Mouse (Mus musculus): ENCODE measurements around the gene Olfr688.

Gene Olfr688

DNA sequence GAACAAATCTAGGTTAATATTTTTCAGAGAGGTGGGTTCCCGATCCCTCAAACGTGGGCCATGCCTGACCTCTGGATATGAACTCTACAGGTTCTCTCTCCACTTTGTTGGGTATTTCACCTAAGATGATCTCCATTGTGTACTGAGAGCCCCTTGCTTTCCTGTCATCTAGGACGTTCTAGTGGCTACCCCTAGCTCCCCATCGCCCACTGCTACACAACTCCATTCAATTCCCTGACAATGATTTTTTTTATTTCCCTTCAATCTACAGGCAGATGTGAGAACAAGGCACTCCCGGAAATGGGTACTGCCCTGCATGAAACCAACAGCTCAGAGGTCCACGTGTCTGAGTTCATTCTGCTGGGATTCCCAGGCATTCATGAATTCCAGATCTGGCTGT, at the start of gene Olfr688:
TSS of gene Olfr688 (plus strand) at position 301 of the 400 bp plus-strand sequence.
- no peak for DNase-seq

GRCm38 (mm10) chr7:105247671-105248070, 40.2 kb upstream of the Olfr688 start:
- no peak for DNase-seq

- no peak for DNase-seq
Measured at GRCm38 (mm10) chr7:105248197-105248596, 39.7 kb upstream of the Olfr688 start.

GRCm38 (mm10) chr7:105256656-105257055, 31.2 kb upstream of the Olfr688 start:
- DNase-seq = no peak

- no peak for DNase-seq
Measured at GRCm38 (mm10) chr7:105272426-105272825, 15.5 kb upstream of the Olfr688 start.

DNA sequence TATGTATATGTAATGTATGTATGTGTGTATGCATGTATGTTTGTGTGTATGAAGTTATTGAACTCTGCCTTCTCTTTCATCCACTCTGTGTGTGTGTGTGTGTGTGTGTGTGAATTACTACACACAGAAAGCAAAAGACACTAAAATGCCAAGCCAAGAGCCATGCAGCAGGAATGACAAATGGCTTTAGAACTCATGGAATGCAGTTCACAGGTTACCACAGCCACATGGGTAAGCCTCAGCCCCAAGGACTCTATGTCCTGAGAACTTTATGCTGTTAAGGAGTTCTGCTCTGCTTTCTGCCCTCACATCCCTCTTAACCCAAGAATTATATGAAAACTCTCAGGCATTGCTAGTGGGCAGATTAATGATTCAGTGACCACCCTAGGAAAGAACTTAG, 2.2 kb downstream of the Olfr688 start:
- no peak for DNase-seq

DNA sequence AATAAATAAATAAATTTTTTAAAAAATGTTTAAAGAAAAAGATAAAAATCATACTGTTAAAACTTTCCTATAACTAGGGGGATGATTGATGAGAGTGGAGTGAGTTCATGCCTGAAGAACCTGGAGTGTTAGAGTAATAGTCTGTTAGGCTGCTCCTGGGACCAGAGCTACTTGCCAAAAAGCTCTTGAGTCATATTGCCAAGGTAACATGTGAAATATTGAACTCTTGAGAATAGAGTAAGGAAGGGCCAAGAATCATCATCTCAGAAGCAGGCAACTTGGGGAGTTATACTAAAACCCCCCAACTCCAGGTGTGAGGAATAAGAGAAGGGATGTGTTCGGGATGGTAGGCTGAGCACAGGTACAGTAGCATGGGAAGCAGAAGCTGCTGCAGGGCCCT, 23.0 kb downstream of the Olfr688 start, which contains the start of gene Olfr689:
TSS of gene Olfr689 (plus strand) at position 301 of the 400 bp plus-strand sequence.
- DNase-seq = no peak

GRCm38 (mm10) chr7:105325302-105325701, 37.4 kb downstream of the Olfr688 start:
- no peak for DNase-seq

DNA sequence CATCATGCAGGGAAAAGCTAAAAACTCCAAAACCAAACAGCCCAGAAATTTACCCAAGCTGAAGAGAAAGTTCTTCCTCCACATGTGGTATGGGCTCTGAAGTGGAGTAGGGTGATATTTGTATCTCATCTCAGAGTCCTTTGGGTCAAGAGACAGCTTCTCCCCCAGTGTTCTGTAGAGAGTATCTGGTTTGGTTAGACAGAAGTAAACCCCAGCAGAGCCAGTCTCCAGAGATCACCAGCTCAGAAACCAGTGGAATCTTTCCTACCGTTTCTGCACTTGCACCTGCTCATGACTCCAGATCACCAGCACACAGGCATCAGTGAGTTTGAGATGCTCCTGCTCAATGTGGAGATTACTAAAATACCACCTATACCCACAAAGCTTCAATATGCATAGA, 46.1 kb downstream of the Olfr688 start, which contains the start of gene Olfr690:
TSS of gene Olfr690 (minus strand) at position 101 of the 400 bp plus-strand sequence.
- DNase-seq = no peak

Measured in cerebellum, adult 8-10 months (tissue).